Mouse (Mus musculus): ENCODE measurements around the gene Faap20. TPM values are rescaled to one million over a fixed set of nuclear protein-coding genes. Genes with fewer than 3 reads are reported as not detected.

The Faap20 gene
- polyA plus RNA-seq, 1 experiment from 2014 or later = 83.9 TPM

DNA sequence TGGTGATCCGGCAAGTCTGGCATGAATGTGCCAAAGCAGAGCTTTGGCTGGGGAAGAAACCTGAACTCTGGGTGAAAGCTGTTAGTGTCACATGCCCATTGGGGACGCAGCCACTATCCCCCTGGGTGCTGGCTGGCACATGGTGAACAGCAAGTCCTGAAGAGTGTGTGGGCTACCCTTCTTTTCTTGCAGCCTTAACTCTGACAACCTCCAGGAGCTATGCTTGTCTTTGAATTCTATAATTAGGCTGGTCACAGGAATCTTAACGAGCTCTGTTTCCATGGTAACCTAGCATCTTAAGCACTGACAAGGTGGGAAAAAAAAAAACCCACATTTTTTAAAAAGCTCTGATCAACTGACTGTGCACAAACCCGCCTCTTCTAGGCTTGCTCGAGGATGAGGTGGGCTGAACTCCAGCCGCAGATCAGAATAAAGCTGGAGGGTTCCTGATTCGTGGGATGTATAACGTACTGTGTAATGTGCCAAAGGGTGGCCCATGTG, 56.0 kb downstream of the Faap20 start:
- no peak overlapping the region for H3K4me3 ChIP-seq (ENCODE audit: low read depth, low read length)
- WGBS = 54% methylated on average over 8 of the region's 8 CpGs

More for the DNA sequence above, 56.0 kb downstream of the Faap20 start:
- H3K27ac ChIP-seq (ENCODE audit: low read depth) = no peak overlapping the region
- DNase-seq (no peak), ATAC-seq (ENCODE audit: insufficient read depth) (no peak)
- no peaks in the 10 kb centered on the region for H3K36me3 ChIP-seq (ENCODE audit: insufficient read depth)
- H3K4me1 ChIP-seq (ENCODE audit: insufficient read depth) = peaks cover 4% of the 10 kb centered on the region; the same call in 1 of the 2 replicates
- no peaks in the 10 kb centered on the region for H3K27me3 ChIP-seq (ENCODE audit: insufficient read depth, low read length)
- no peaks in the 10 kb centered on the region for H3K9me3 ChIP-seq (ENCODE audit: low read depth, low read length)
- H3K9ac ChIP-seq = no peak overlapping the region
- no peak for TF ChIP-seq CTCF (IDR thresholded peaks at IDR 0.05; ENCODE audit: low read depth)
- H3K4me2 ChIP-seq = no peak overlapping the region

Other genes starting within 250 kb of the Faap20 start
- 5.2 and 6.7 TPM in 2 replicates for gene Plch2, start 193.0 kb upstream of the Faap20 start, polyA plus RNA-seq (2014; fragmentation: Nextera tagmentation; extraction: Ambion mirVana)
- gene Pex10, start 182.8 kb upstream of the Faap20 start, polyA plus RNA-seq (2014; fragmentation: Nextera tagmentation; extraction: Ambion mirVana) = 7.0 and 9.4 TPM in 2 replicates
- gene Rer1, start 163.4 kb upstream of the Faap20 start, polyA plus RNA-seq (2014; fragmentation: Nextera tagmentation; extraction: Ambion mirVana) = 160 and 177 TPM in 2 replicates
- gene Morn1, start 163.2 kb upstream of the Faap20 start, polyA plus RNA-seq (2014; fragmentation: Nextera tagmentation; extraction: Ambion mirVana) = 5.2 TPM in 2 replicates
- 23.7 and 25.8 TPM in 2 replicates for gene Ski, start 27.2 kb upstream of the Faap20 start, polyA plus RNA-seq (2014; fragmentation: Nextera tagmentation; extraction: Ambion mirVana)
- 12.7 and 13.4 TPM in 2 replicates for gene Prkcz, start 111.6 kb downstream of the Faap20 start, polyA plus RNA-seq (2014; fragmentation: Nextera tagmentation; extraction: Ambion mirVana)
- gene Gabrd, start 148.3 kb downstream of the Faap20 start, polyA plus RNA-seq (2014; fragmentation: Nextera tagmentation; extraction: Ambion mirVana) = not detected in 2 replicates
- gene Cfap74, start 159.4 kb downstream of the Faap20 start, polyA plus RNA-seq (2014; fragmentation: Nextera tagmentation; extraction: Ambion mirVana) = 1.8 TPM in 2 replicates
- not detected in 2 replicates for gene Tmem52, start 219.3 kb downstream of the Faap20 start, polyA plus RNA-seq (2014; fragmentation: Nextera tagmentation; extraction: Ambion mirVana)
- gene Gnb1, start 241.6 kb downstream of the Faap20 start, polyA plus RNA-seq (2014; fragmentation: Nextera tagmentation; extraction: Ambion mirVana) = 570 and 585 TPM in 2 replicates